Mouse (Mus musculus) c-Kit-positive CD71-positive TER-119-positive erythroid progenitor cells, embryonic 14.5 days (primary cell): Measurements from ENCODE around the gene Csnk2a1.
"Not testable (repeated sequence)": the region's sequence is repeated elsewhere in the genome, so short reads cannot be mapped to it uniquely, and the experiment has no call there.

Experiments
- DNase-seq: peaks from one replicate; pipeline ENCODE4 v3.0.0-alpha.2; 2013; ENCODE audit warnings: low spot score

The Csnk2a1 gene

GRCm38 (mm10) chr2:152226248-152227050, at the start of gene Csnk2a1:
TSS of gene Csnk2a1 (plus strand) at chr2:152226839.
- peak; percentile 87 for DNase-seq

GRCm38 (mm10) chr2:152177162-152177805, 49.4 kb upstream of the Csnk2a1 start:
- no peak for DNase-seq

- no peak for DNase-seq
These were observed 48.9 kb upstream of the Csnk2a1 start for GRCm38 (mm10) chr2:152177806-152178170.

GRCm38 (mm10) chr2:152178345-152178744, 48.3 kb upstream of the Csnk2a1 start:
- no peak for DNase-seq

GRCm38 (mm10) chr2:152179301-152179700, 47.3 kb upstream of the Csnk2a1 start:
- DNase-seq, result no peak

GRCm38 (mm10) chr2:152180323-152180722, 46.3 kb upstream of the Csnk2a1 start:
- DNase-seq, result no peak

- DNase-seq, result no peak
These were observed 39.5 kb upstream of the Csnk2a1 start for GRCm38 (mm10) chr2:152187132-152187531.

GRCm38 (mm10) chr2:152189213-152189612, 37.4 kb upstream of the Csnk2a1 start:
- DNase-seq, result no peak

GRCm38 (mm10) chr2:152189640-152190039, 37.0 kb upstream of the Csnk2a1 start:
- no peak for DNase-seq

GRCm38 (mm10) chr2:152190161-152190560, 36.5 kb upstream of the Csnk2a1 start:
- DNase-seq, result no peak

GRCm38 (mm10) chr2:152192591-152193345, 33.9 kb upstream of the Csnk2a1 start:
- peak; percentile 22 for DNase-seq

GRCm38 (mm10) chr2:152193346-152193710, 33.3 kb upstream of the Csnk2a1 start:
- no peak for DNase-seq

- DNase-seq, result peak; percentile 13
These were observed 32.1 kb upstream of the Csnk2a1 start for GRCm38 (mm10) chr2:152194586-152194985.

GRCm38 (mm10) chr2:152196896-152197295, 29.7 kb upstream of the Csnk2a1 start:
- DNase-seq, result no peak

GRCm38 (mm10) chr2:152197301-152197712, 29.3 kb upstream of the Csnk2a1 start:
- DNase-seq, result peak; percentile 80

- not testable (repeated sequence) for DNase-seq
These were observed 20.5 kb upstream of the Csnk2a1 start for GRCm38 (mm10) chr2:152206139-152206538.

GRCm38 (mm10) chr2:152211871-152212270, 14.8 kb upstream of the Csnk2a1 start:
- no peak for DNase-seq

- DNase-seq, result no peak
These were observed 9.7 kb upstream of the Csnk2a1 start for GRCm38 (mm10) chr2:152216975-152217374.

- DNase-seq, result peak; percentile 43
These were observed 2.9 kb upstream of the Csnk2a1 start for GRCm38 (mm10) chr2:152223521-152224300.

GRCm38 (mm10) chr2:152225536-152225935, 1.1 kb upstream of the Csnk2a1 start:
- DNase-seq, result no peak

- DNase-seq, result peak; percentile 49
These were observed 427 bp downstream of the Csnk2a1 start for GRCm38 (mm10) chr2:152227051-152227481.

GRCm38 (mm10) chr2:152230046-152230445, 3.4 kb downstream of the Csnk2a1 start:
- DNase-seq, result no peak
